Mouse (Mus musculus) heart, postnatal 0 days (tissue): ENCODE data around the gene Accs.

Source experiments
- CTCF ChIP-seq: IDR thresholded peaks from 2 replicates; pipeline ENCODE4 v1.5.1; 2016; ENCODE audit warnings: antibody characterized with exemption, control low read depth, low read depth
- EP300 ChIP-seq: IDR thresholded peaks from 2 replicates; pipeline ENCODE4 v1.6.1; 2016; ENCODE audit warnings: antibody characterized with exemption, low read depth

DNA sequence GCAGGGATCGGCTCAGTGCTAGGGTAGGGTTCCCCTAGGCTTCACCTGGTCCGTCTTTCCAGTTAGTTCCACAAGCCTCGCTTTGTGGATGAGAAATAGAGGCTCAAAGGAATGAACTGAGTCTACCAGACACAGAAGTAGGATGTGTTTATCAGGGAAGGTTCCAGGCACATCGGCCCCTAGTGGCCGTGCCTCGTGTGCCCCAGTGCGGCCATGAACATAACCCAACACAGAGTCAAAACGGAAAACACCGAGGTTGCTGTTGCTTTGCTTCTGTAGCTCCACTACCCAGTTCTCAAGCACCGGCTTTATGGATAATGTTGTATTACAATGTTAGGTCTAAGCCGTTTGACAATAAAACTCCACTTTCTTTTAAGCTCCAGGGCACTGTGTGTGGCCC, 18.8 kb upstream of the Accs start:
- TF ChIP-seq CTCF = no peak
- no peak for TF ChIP-seq EP300
